Mouse (Mus musculus): ENCODE measurements at regions not wholly inside any gene's neighbourhood (a gene's known extent, or its start where the extent isn't known, plus 50 kb on each side); places are given as distances from the start of the nearest gene placed in this dataset.

GRCm38 (mm10) chr10:14239670-14240069 lies 273.8 kb downstream of the Hivep2 start:
- DNase-seq (ENCODE audit: extremely low read depth) = no peak
- Histone ChIP-seq H3K27ac (ENCODE audit: insufficient read depth, low read depth) (no peak overlapping the region), H3K36me3 (replicated peaks in 1 of 2; ENCODE audit: control insufficient read depth in 1 of 2, insufficient read depth in 1 of 2, low read length in 1 of 2) (no peaks in the 10 kb centered on the region), H3K9me3 (replicated peaks; ENCODE audit: low read length) (no peaks in the 10 kb centered on the region), H3K4me3 (replicated peaks in 1 of 3; ENCODE audit: low read depth in 2 of 3, low read length in 2 of 3, poor library complexity in 1 of 3) (no peak overlapping the region), H3K27me3 (replicated peaks) (no peaks in the 10 kb centered on the region), H3K4me1 (ENCODE audit: control insufficient read depth in 1 of 2, insufficient read depth in 2 of 2) (peaks cover 0 to 7% of the 10 kb centered on the region in 2 experiments; a peak in 2 of 4 replicates), H3K9ac (ENCODE audit: insufficient read depth, low read depth) (no peak overlapping the region), H3K79me2 (replicated peaks; ENCODE audit: control insufficient read depth, extremely low read depth, insufficient read depth, poor library complexity, severe bottlenecking) (no peaks in the 10 kb centered on the region), H3K4me2 (ENCODE audit: insufficient read depth, low read depth, poor library complexity, severe bottlenecking) (peak overlapping the region; percentile 5; the same call in 1 of the 2 replicates)
- in situ Hi-C loops (cut with MboI; ENCODE audit: low pct_ligation_motif_present, low pct_unique_long_range_greater_than_20kb, low sequenced_read_pairs) (no loop called here), dilution Hi-C loops (cut with MboI; ENCODE audit: extremely low pct_ligation_motif_present, extremely low pct_unique_long_range_greater_than_20kb, low sequenced_read_pairs) (no loop called here)
- TF ChIP-seq CHD1 (IDR thresholded peaks at IDR 0.05; ENCODE audit: low read depth, low read length) = no peak
- no peak for TF ChIP-seq RCOR1 (conservative IDR thresholded peaks at IDR 0.05; ENCODE audit: low read depth, low read length)
- no peak for TF ChIP-seq JUND (conservative IDR thresholded peaks at IDR 0.05; ENCODE audit: low read depth, low read length)
- TF ChIP-seq BHLHE40 (IDR thresholded peaks at IDR 0.05; ENCODE audit: low read depth, low read length) = peak; percentile 69

- H3K4me2 ChIP-seq (ENCODE audit: insufficient read depth, low read depth, poor library complexity, severe bottlenecking) = no peak overlapping the region
- H3K79me2 ChIP-seq (replicated peaks; ENCODE audit: control insufficient read depth, extremely low read depth, insufficient read depth, poor library complexity, severe bottlenecking) = no peaks in the 10 kb centered on the region
- no peak overlapping the region for H3K9ac ChIP-seq (ENCODE audit: insufficient read depth, low read depth)
- no peak for DNase-seq (ENCODE audit: extremely low read depth)
- no peaks in the 10 kb centered on the region for H3K27me3 ChIP-seq (replicated peaks)
- TF ChIP-seq USF2 (conservative IDR thresholded peaks at IDR 0.05; ENCODE audit: low read depth, low read length) (no peak), CTCF (conservative IDR thresholded peaks at IDR 0.05 in 1 of 2, IDR thresholded peaks at IDR 0.05 in 1 of 2; ENCODE audit: low read depth in 2 of 2, low read length in 2 of 2) (no peak), ETS1 (conservative IDR thresholded peaks at IDR 0.05; ENCODE audit: low read depth, low read length) (no peak), TCF12 (IDR thresholded peaks at IDR 0.05; ENCODE audit: low read depth, low read length) (no peak), BHLHE40 (IDR thresholded peaks at IDR 0.05; ENCODE audit: low read depth, low read length) (no peak), MAFK (IDR thresholded peaks at IDR 0.05; ENCODE audit: insufficient replicate concordance, low read length) (no peak), E2F4 (IDR thresholded peaks at IDR 0.05; ENCODE audit: insufficient replicate concordance, low read depth, low read length) (no peak), POLR2A (IDR thresholded peaks at IDR 0.05; ENCODE audit: low read depth, low read length) (no peak), ZNF384 (IDR thresholded peaks at IDR 0.05; ENCODE audit: low read depth, low read length) (no peak), RAD21 (IDR thresholded peaks at IDR 0.05; ENCODE audit: low read depth, low read length) (no peak), ZC3H11A (IDR thresholded peaks at IDR 0.05; ENCODE audit: low read depth, low read length) (no peak), NELFE (IDR thresholded peaks at IDR 0.05; ENCODE audit: low read depth, low read length) (no peak)
- no peaks in the 10 kb centered on the region for H3K36me3 ChIP-seq (replicated peaks in 1 of 2; ENCODE audit: control insufficient read depth in 1 of 2, insufficient read depth in 1 of 2, low read length in 1 of 2)
- in situ Hi-C loops (cut with MboI; ENCODE audit: low pct_ligation_motif_present, low pct_unique_long_range_greater_than_20kb, low sequenced_read_pairs) (no loop called here), dilution Hi-C loops (cut with MboI; ENCODE audit: extremely low pct_ligation_motif_present, extremely low pct_unique_long_range_greater_than_20kb, low sequenced_read_pairs) (no loop called here)
- H3K4me1 ChIP-seq (ENCODE audit: control insufficient read depth in 1 of 2, insufficient read depth in 2 of 2) = peaks cover 10 to 14% of the 10 kb centered on the region in 2 experiments
- H3K27ac ChIP-seq (ENCODE audit: insufficient read depth, low read depth) = no peak overlapping the region
- H3K9me3 ChIP-seq (replicated peaks; ENCODE audit: low read length) = no peaks in the 10 kb centered on the region
- no peak overlapping the region for H3K4me3 ChIP-seq (replicated peaks in 1 of 3; ENCODE audit: low read depth in 2 of 3, low read length in 2 of 3, poor library complexity in 1 of 3)
Measured at GRCm38 (mm10) chr10:14234896-14235604, 269.2 kb downstream of the Hivep2 start.
